ENCODE assay signal across 22 mouse cellular contexts in the genomic region with DNA sequence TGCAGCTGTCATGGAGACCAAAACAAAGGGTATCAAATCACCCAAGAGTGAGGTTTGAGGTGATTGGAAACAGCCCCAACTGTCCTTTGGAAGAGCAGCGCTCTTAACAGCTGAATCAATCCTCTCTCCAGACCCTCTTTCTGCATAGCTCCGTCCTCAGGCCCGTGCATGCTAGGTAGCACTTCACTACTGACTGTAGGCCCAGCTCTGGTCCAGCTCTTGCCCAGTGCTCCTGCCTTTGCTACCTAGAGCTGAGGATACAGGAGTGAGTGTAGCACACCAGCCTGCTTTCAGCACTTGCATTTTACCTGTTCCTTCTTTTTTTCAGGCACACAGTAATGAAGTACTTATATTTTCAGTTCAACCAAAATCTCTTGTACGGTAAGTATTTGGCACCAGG. TPM values are rescaled to one million over a fixed set of nuclear protein-coding genes. Genes with fewer than 3 reads are reported as not detected.
DNase-seq lines count a peak whose midpoint lies in the region; ATAC-seq and TF ChIP-seq lines count a peak whose summit lies in the region.
"Had no signal": no experiment of that assay in that cellular context is flagged by ENCODE, and none has a peak within 500 bp of the region (broad histone marks: within the 10 kb centered on the region; RNA-seq: fewer than 3 reads in every experiment).

No protein-coding gene starts in this region.

- 93% methylated on average over 4 of the region's 4 CpGs for WGBS in midbrain, embryonic 11.5 days
- 95% methylated on average over 4 of the region's 4 CpGs for WGBS in midbrain, postnatal 0 days

- no peaks in the 10 kb centered on the region for H3K4me1 ChIP-seq in midbrain, embryonic 11.5 days (ENCODE audit: control insufficient read depth, insufficient read depth, low read length)
- H3K4me1 ChIP-seq in midbrain, postnatal 0 days (ENCODE audit: insufficient read depth, low read length): no peaks in the 10 kb centered on the region
- H3K4me1 ChIP-seq: embryonic facial prominence, embryonic 10.5 days; embryonic facial prominence, embryonic 12.5 days; forebrain, embryonic 13.5 days; forebrain, embryonic 15.5 days had no signal

- H3K9ac ChIP-seq in midbrain, embryonic 11.5 days (ENCODE audit: low read length): no peak overlapping the region
- no peak overlapping the region for H3K9ac ChIP-seq in midbrain, postnatal 0 days (replicated peaks; ENCODE audit: low read length, poor library complexity, severe bottlenecking)
- H3K9ac ChIP-seq: embryonic facial prominence, embryonic 12.5 days; forebrain, embryonic 13.5 days; forebrain, embryonic 15.5 days; forebrain, postnatal 0 days had no signal

- no peak for ATAC-seq in midbrain, embryonic 11.5 days (ENCODE audit: low FRiP score)
- ATAC-seq in midbrain, postnatal 0 days (ENCODE audit: low FRiP score): no peak
- ATAC-seq: activated CD4-positive, CD25-positive, alpha-beta regulatory T cell, adult 4 months; CD4-positive, CD25-positive, alpha-beta regulatory T cell, adult 4 months; forebrain, embryonic 13.5 days; forebrain, embryonic 15.5 days; forebrain, postnatal 0 days had no signal

- no peak for TF ChIP-seq POLR2A in myocyte (IDR thresholded peaks at IDR 0.05; ENCODE audit: insufficient read length, low read depth)

- no peak for TF ChIP-seq CTCF in midbrain, postnatal 0 days (IDR thresholded peaks at IDR 0.05)

- H3K4me2 ChIP-seq in midbrain, embryonic 11.5 days: no peak overlapping the region
- no peak overlapping the region for H3K4me2 ChIP-seq in midbrain, postnatal 0 days (ENCODE audit: low read depth, low read length, poor library complexity, severe bottlenecking)
- H3K4me2 ChIP-seq in myocyte (ENCODE audit: low read depth): no peak overlapping the region
- H3K4me2 ChIP-seq: embryonic facial prominence, embryonic 12.5 days; forebrain, embryonic 13.5 days; forebrain, embryonic 15.5 days had no signal

- no peaks in the 10 kb centered on the region for H3K9me3 ChIP-seq in midbrain, embryonic 11.5 days (ENCODE audit: control insufficient read depth, low read length)
- H3K9me3 ChIP-seq in midbrain, postnatal 0 days (ENCODE audit: low read length): no peaks in the 10 kb centered on the region
- H3K9me3 ChIP-seq: embryonic facial prominence, embryonic 12.5 days; forebrain, embryonic 13.5 days; forebrain, embryonic 15.5 days had no signal

- no peak overlapping the region for H3K4me3 ChIP-seq in midbrain, embryonic 11.5 days (ENCODE audit: low read depth, low read length)
- no peak overlapping the region for H3K4me3 ChIP-seq in midbrain, postnatal 0 days (ENCODE audit: low read depth, low read length)
- H3K4me3 ChIP-seq in myocyte: no peak overlapping the region
- H3K4me3 ChIP-seq: embryonic facial prominence, embryonic 10.5 days; embryonic facial prominence, embryonic 12.5 days; forebrain, embryonic 13.5 days; forebrain, embryonic 15.5 days had no signal

- DNase-seq in heart, adult 11 months: peak; percentile 71
- DNase-seq in heart, postnatal 25 days (ENCODE audit: low spot score): no peak
- DNase-seq in midbrain, embryonic 11.5 days (ENCODE audit: low spot score, missing footprints): peak; percentile 86
- DNase-seq in midbrain, postnatal 0 days (ENCODE audit: low spot score): no peak
- no peak for DNase-seq in T-cell, adult 2 months (ENCODE audit: low spot score)
- DNase-seq: adrenal gland, adult 8-10 months; adrenal gland, postnatal 14 days; adrenal gland, postnatal 36 days; B cell, adult 2 months; cerebellum, adult 11-12 months; cerebellum, adult 2 months; cerebellum, adult 9-10 months; cerebellum, postnatal 10 days; cerebellum, postnatal 25 days; forebrain, postnatal 0 days had no signal

- intact Hi-C loops in heart, postnatal 25 days (cut with DNase I): loop anchor here (5.0 kb wide), 1 partner anchor 33 kb away; no protein-coding TSS in a partner anchor

- no peaks in the 10 kb centered on the region for H3K79me2 ChIP-seq in myocyte (ENCODE audit: control insufficient read depth, insufficient read depth)

- H3K27ac ChIP-seq in midbrain, embryonic 11.5 days (ENCODE audit: low read depth, low read length): no peak overlapping the region
- H3K27ac ChIP-seq in midbrain, postnatal 0 days (ENCODE audit: low read depth, low read length): no peak overlapping the region
- H3K27ac ChIP-seq: embryonic facial prominence, embryonic 10.5 days; embryonic facial prominence, embryonic 12.5 days; forebrain, embryonic 13.5 days; forebrain, embryonic 15.5 days had no signal

- peaks cover 61% of the 10 kb centered on the region for H3K36me3 ChIP-seq in midbrain, embryonic 11.5 days (ENCODE audit: control insufficient read depth, insufficient read depth, low read length)
- peaks cover 73% of the 10 kb centered on the region for H3K36me3 ChIP-seq in midbrain, postnatal 0 days (ENCODE audit: insufficient read depth, low read length)
- H3K36me3 ChIP-seq in myocyte (ENCODE audit: control insufficient read depth, insufficient read depth): peaks cover 81% of the 10 kb centered on the region

- H3K27me3 ChIP-seq in midbrain, embryonic 11.5 days (ENCODE audit: control insufficient read depth, insufficient read depth, low read length): no peaks in the 10 kb centered on the region
- no peaks in the 10 kb centered on the region for H3K27me3 ChIP-seq in midbrain, postnatal 0 days (ENCODE audit: insufficient read depth, low read length)
- H3K27me3 ChIP-seq in myocyte (ENCODE audit: control insufficient read depth, insufficient read depth, insufficient read length): no peaks in the 10 kb centered on the region
- H3K27me3 ChIP-seq: embryonic facial prominence, embryonic 12.5 days; forebrain, embryonic 13.5 days; forebrain, embryonic 15.5 days had no signal

- no peak overlapping the region for H3ac ChIP-seq in myocyte (ENCODE audit: control insufficient read depth, insufficient read length)

TF ChIP-seq in myocyte, 11 proteins besides CTCF, POLR2A, EP300 and RAD21:
- no peak for TF ChIP-seq USF1 (IDR thresholded peaks at IDR 0.05; ENCODE audit: low read depth)
- peak; percentile 74 for TF ChIP-seq POLR2AphosphoS2 (IDR thresholded peaks at IDR 0.05; ENCODE audit: insufficient read length, low read depth)

RNA-seq across cellular contexts. Expression of a gene that starts 13.2 kb away (rescaled TPM):
- 100 to 1,000 TPM; 103 to 105 TPM for total RNA-seq in heart, postnatal 25 days (2021)
- polyA plus RNA-seq in midbrain, embryonic 11.5 days (2014; fragmentation: Nextera tagmentation; extraction: Ambion mirVana): 272 and 275 TPM in 2 replicates
- total RNA-seq in midbrain, postnatal 0 days (2014; rRNA removed): 303 and 373 TPM in 2 replicates
- polyA plus RNA-seq in midbrain, postnatal 0 days (2015; fragmentation: Nextera tagmentation; extraction: Ambion mirVana): 259 and 266 TPM in 2 replicates
- polyA plus RNA-seq in myocyte (2012; fragmentation: generic; extraction: Trizol): 59.9 TPM

RNA-seq across cellular contexts. Expression of a gene that starts 47.3 kb away (rescaled TPM):
- total RNA-seq in heart, postnatal 25 days (2021): 10 to 100 TPM; 24.0 to 24.4 TPM
- 89.5 and 96.0 TPM in 2 replicates for polyA plus RNA-seq in midbrain, embryonic 11.5 days (2014; fragmentation: Nextera tagmentation; extraction: Ambion mirVana)
- 24.0 and 40.8 TPM in 2 replicates for total RNA-seq in midbrain, postnatal 0 days (2014; rRNA removed)
- polyA plus RNA-seq in midbrain, postnatal 0 days (2015; fragmentation: Nextera tagmentation; extraction: Ambion mirVana): 63.9 and 69.6 TPM in 2 replicates
- 6.8 TPM for polyA plus RNA-seq in myocyte (2012; fragmentation: generic; extraction: Trizol)

Comparison
In these comparisons a context has a peak if more than half of its experiments do, and no peak if none do; other contexts are left out.
1. DNase-seq: peak in heart, adult 11 months (single experiment) and midbrain, embryonic 11.5 days (single experiment); none in heart, postnatal 25 days (single experiment), midbrain, postnatal 0 days (single experiment) and T-cell, adult 2 months (single experiment).